Mouse (Mus musculus) C2C12 (cell line): ENCODE results near the gene Gpr137c. TPM values are rescaled to one million over a fixed set of nuclear protein-coding genes. Genes with fewer than 3 reads are reported as not detected.

Experiments
- H3K27me3 ChIP-seq: one replicate; pipeline ENCODE4 v1.6.1; 2011; ENCODE audit not compliant: control insufficient read depth, insufficient read depth, insufficient read length
- H3K36me3 ChIP-seq: one replicate; pipeline ENCODE4 v1.6.1; 2011; ENCODE audit not compliant: control insufficient read depth, insufficient read depth
- H3K4me3 ChIP-seq: one replicate; pipeline ENCODE4 v1.5.1; 2011; ENCODE audit warnings: mild to moderate bottlenecking, control low read depth; ENCODE audit not compliant: poor library complexity, insufficient read depth, severe bottlenecking
- H3K79me2 ChIP-seq: one replicate; pipeline ENCODE4 v1.6.1; 2011; ENCODE audit not compliant: control insufficient read depth, insufficient read depth
- H3K79me3 ChIP-seq: one replicate; pipeline ENCODE4 v1.6.1; 2011; ENCODE audit warnings: low read depth, control low read depth
- H3ac ChIP-seq: one replicate; pipeline ENCODE3; 2011; ENCODE audit warnings: low read depth; ENCODE audit not compliant: control insufficient read depth, insufficient read length
- CEBPB ChIP-seq: IDR thresholded peaks from one replicate; pipeline ENCODE4 v1.6.1; 2011; ENCODE audit warnings: low read depth, mild to moderate bottlenecking, control low read depth, moderate library complexity
- CTCF ChIP-seq: IDR thresholded peaks from one replicate; pipeline ENCODE4 v1.5.1; 2011; ENCODE audit not compliant: control insufficient read depth, insufficient read depth, insufficient read length
- FOSL1 ChIP-seq: IDR thresholded peaks from one replicate; pipeline ENCODE4 v1.8.0; 2011; ENCODE audit warnings: mild to moderate bottlenecking, low read length; ENCODE audit not compliant: poor library complexity, insufficient read depth, severe bottlenecking
- MAX ChIP-seq: IDR thresholded peaks from one replicate; pipeline ENCODE4 v1.6.1; 2011; ENCODE audit warnings: mild to moderate bottlenecking, control low read depth
- MYOD1 ChIP-seq: IDR thresholded peaks from one replicate; pipeline ENCODE4 v1.6.1; 2011; ENCODE audit warnings: low read depth; ENCODE audit not compliant: control insufficient read depth, insufficient read length
- MYOG ChIP-seq: IDR thresholded peaks from one replicate; pipeline ENCODE4 v1.6.1; 2011; ENCODE audit not compliant: control insufficient read depth, insufficient read length; ENCODE audit errors: extremely low read depth
- USF1 ChIP-seq: IDR thresholded peaks from one replicate; pipeline ENCODE4 v1.6.1; 2011; ENCODE audit warnings: low read depth, mild to moderate bottlenecking, control low read depth, moderate library complexity
- polyA plus RNA-seq: library from polyadenylated mRNA; unstranded; fragments of >200 nt; fragmentation: generic; extraction: Trizol; gene quantifications from one replicate; pipeline ENCODE4 v1.2.1, GENCODE M21; 2012; ENCODE audit warnings: missing spikeins

The Gpr137c gene
- polyA plus RNA-seq, 1 experiment: 0.01 TPM

- H3K4me3 ChIP-seq: no peak overlapping the region
- H3K27me3 ChIP-seq: no peaks in the 10 kb centered on the region
- TF ChIP-seq MYOG (no peak), FOSL1 (no peak), CEBPB (no peak), USF1 (no peak), MAX (no peak), CTCF (no peak), MYOD1 (no peak)
- H3ac ChIP-seq: no peak overlapping the region
- no peaks in the 10 kb centered on the region for H3K79me3 ChIP-seq
- H3K79me2 ChIP-seq: no peaks in the 10 kb centered on the region
- H3K36me3 ChIP-seq: no peaks in the 10 kb centered on the region
Measured at GRCm38 (mm10) chr14:45251548-45252076, 32.1 kb downstream of the Gpr137c start.

- Histone ChIP-seq H3K79me3 (no peaks in the 10 kb centered on the region), H3K79me2 (no peaks in the 10 kb centered on the region), H3K36me3 (no peaks in the 10 kb centered on the region), H3ac (no peak overlapping the region), H3K27me3 (no peaks in the 10 kb centered on the region), H3K4me3 (no peak overlapping the region)
- no peak for TF ChIP-seq CTCF
- TF ChIP-seq FOSL1: no peak
- no peak for TF ChIP-seq MYOG
- no peak for TF ChIP-seq CEBPB
- TF ChIP-seq USF1: no peak
- TF ChIP-seq MAX: no peak
- TF ChIP-seq MYOD1: no peak
Measured at GRCm38 (mm10) chr14:45263831-45264592, 44.5 kb downstream of the Gpr137c start.

- TF ChIP-seq MAX (no peak), CTCF (no peak), MYOD1 (no peak), USF1 (no peak), CEBPB (no peak)
- no peaks in the 10 kb centered on the region for H3K79me2 ChIP-seq
- H3ac ChIP-seq: no peak overlapping the region
- no peaks in the 10 kb centered on the region for H3K27me3 ChIP-seq
- no peaks in the 10 kb centered on the region for H3K79me3 ChIP-seq
- no peak overlapping the region for H3K4me3 ChIP-seq
- H3K36me3 ChIP-seq: no peaks in the 10 kb centered on the region
Measured at GRCm38 (mm10) chr14:45275816-45276215, 56.3 kb downstream of the Gpr137c start.

GRCm38 (mm10) chr14:45282066-45282465 lies 62.5 kb downstream of the Gpr137c start:
- no peaks in the 10 kb centered on the region for H3K27me3 ChIP-seq
- peaks cover 8% of the 10 kb centered on the region for H3K36me3 ChIP-seq
- H3ac ChIP-seq: no peak overlapping the region
- no peak overlapping the region for H3K4me3 ChIP-seq
- no peaks in the 10 kb centered on the region for H3K79me3 ChIP-seq
- TF ChIP-seq MYOD1: no peak
- no peak for TF ChIP-seq MYOG
- TF ChIP-seq CTCF: no peak
- no peak for TF ChIP-seq MAX
- no peak for TF ChIP-seq CEBPB
- no peak for TF ChIP-seq USF1
- TF ChIP-seq FOSL1: no peak
- no peaks in the 10 kb centered on the region for H3K79me2 ChIP-seq

- H3K79me3 ChIP-seq: no peaks in the 10 kb centered on the region
- peaks cover 27% of the 10 kb centered on the region for H3K36me3 ChIP-seq
- no peak overlapping the region for H3ac ChIP-seq
- no peaks in the 10 kb centered on the region for H3K27me3 ChIP-seq
- no peak for TF ChIP-seq MAX
- TF ChIP-seq CEBPB: no peak
- TF ChIP-seq MYOG: no peak
- TF ChIP-seq MYOD1: no peak
- no peak for TF ChIP-seq CTCF
- no peak for TF ChIP-seq FOSL1
- TF ChIP-seq USF1: no peak
- no peaks in the 10 kb centered on the region for H3K79me2 ChIP-seq
- H3K4me3 ChIP-seq: no peak overlapping the region
Measured at GRCm38 (mm10) chr14:45291608-45292007, 72.1 kb downstream of the Gpr137c start.

GRCm38 (mm10) chr14:45303939-45304338 lies 84.4 kb downstream of the Gpr137c start:
- Histone ChIP-seq H3ac (no peak overlapping the region), H3K4me3 (no peak overlapping the region), H3K36me3 (peaks cover 32% of the 10 kb centered on the region), H3K79me3 (peaks cover 6% of the 10 kb centered on the region), H3K79me2 (peaks cover 2% of the 10 kb centered on the region), H3K27me3 (no peaks in the 10 kb centered on the region)
- no peak for TF ChIP-seq FOSL1
- no peak for TF ChIP-seq CTCF
- TF ChIP-seq MYOG: no peak
- TF ChIP-seq MAX: no peak
- no peak for TF ChIP-seq MYOD1
- no peak for TF ChIP-seq CEBPB
